Mouse (Mus musculus): ENCODE data around the gene Tmem262.

DNA sequence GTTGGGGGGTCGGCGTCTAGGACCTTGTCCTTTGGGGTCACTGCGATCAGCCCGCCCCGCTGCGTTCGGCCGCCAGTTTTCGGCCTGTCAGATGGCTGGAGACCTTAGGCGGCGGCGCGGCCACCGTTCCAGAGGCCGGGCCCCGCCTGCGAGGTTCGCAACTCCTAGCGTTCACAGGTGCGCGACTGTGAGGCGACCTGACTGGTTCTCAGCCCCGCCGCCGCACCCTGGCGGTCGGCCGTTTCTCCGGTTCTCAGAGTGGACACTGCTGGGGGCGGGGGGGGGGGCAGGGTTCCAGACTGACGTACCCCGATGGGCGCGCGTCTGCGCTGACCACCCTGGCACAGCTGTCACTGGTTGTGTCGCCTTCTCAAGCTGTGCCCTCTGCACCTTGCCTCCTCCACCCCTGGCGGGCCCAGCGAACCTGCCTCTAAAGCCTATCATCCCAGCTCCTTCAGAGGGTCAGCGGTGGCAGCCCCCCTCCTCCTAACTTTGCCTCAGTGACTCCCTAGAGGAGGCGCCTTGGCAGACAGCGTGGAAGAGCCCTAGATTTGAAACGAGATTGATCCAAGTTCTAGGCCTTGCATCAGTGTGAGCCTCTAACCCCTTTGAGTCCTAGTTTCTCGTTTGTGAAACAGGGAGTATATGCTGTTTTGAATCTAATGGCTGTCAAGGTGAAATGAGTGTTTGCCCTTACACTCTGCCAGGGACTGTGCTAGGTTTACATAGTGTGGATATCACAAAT is 32.5 kb upstream of the Tmem262 start:
- no peak for TF ChIP-seq GATA1 (IDR thresholded peaks at IDR 0.05; ENCODE audit: borderline replicate concordance, low read length)
- no peak for TF ChIP-seq FLI1 (IDR thresholded peaks at IDR 0.05; ENCODE audit: low read length)
